22 mouse cellular contexts compared by ENCODE assay signal in genomic region chr16:11351903-11352302, GRCm38 (mm10). TPM values are rescaled to one million over a fixed set of nuclear protein-coding genes. Genes with fewer than 3 reads are reported as not detected.
DNase-seq lines count a peak whose midpoint lies in the region; ATAC-seq and TF ChIP-seq lines count a peak whose summit lies in the region.
"Had no signal": no experiment of that assay in that cellular context is flagged by ENCODE, and none has a peak within 500 bp of the region (broad histone marks: within the 10 kb centered on the region; RNA-seq: fewer than 3 reads in every experiment).

No protein-coding gene starts in this region.

- no peak overlapping the region for H3K9ac ChIP-seq in kidney, embryonic 16.5 days (replicated peaks; ENCODE audit: low read length)
- H3K9ac ChIP-seq in hindbrain, embryonic 14.5 days: no peak overlapping the region
- H3K9ac ChIP-seq: forebrain, postnatal 0 days; liver, embryonic 13.5 days; midbrain, embryonic 13.5 days had no signal

- H3K4me2 ChIP-seq in kidney, embryonic 16.5 days (replicated peaks; ENCODE audit: low read depth, low read length): no peak overlapping the region
- no peak overlapping the region for H3K4me2 ChIP-seq in hindbrain, embryonic 14.5 days (replicated peaks)
- H3K4me2 ChIP-seq: liver, embryonic 13.5 days; midbrain, embryonic 13.5 days had no signal

- DNase-seq in kidney, adult 11 months: peak; percentile 57
- peak; percentile 22 to 24 for DNase-seq in adrenal gland, postnatal 36 days
- peak; percentile 47 for DNase-seq in kidney, postnatal 10 days
- no peak for DNase-seq in retina, postnatal 1 day
- no peak for DNase-seq in left cerebral cortex, adult 11 months (ENCODE audit: low spot score)
- no peak for DNase-seq in hindbrain, embryonic 14.5 days (ENCODE audit: low spot score)
- DNase-seq: cerebellum, adult 9-10 months; forebrain, postnatal 0 days; liver, embryonic 13.5 days; thymus, adult 18-20 months had no signal

- no peaks in the 10 kb centered on the region for H3K27me3 ChIP-seq in kidney, embryonic 16.5 days (ENCODE audit: insufficient read depth, low read length)
- no peaks in the 10 kb centered on the region for H3K27me3 ChIP-seq in hindbrain, embryonic 14.5 days (ENCODE audit: control insufficient read depth, insufficient read depth, low read length)
- H3K27me3 ChIP-seq: liver, embryonic 13.5 days; midbrain, embryonic 13.5 days had no signal

- no peak overlapping the region for H3K4me3 ChIP-seq in kidney, embryonic 16.5 days (ENCODE audit: low read length)
- no peak overlapping the region for H3K4me3 ChIP-seq in bone marrow macrophage, adult 2 months (ENCODE audit: insufficient read depth, low read length)
- no peak overlapping the region for H3K4me3 ChIP-seq in hindbrain, embryonic 14.5 days (replicated peaks; ENCODE audit: low read length)
- H3K4me3 ChIP-seq: layer of hippocampus, adult 2 months; left cerebral cortex, adult 2 months; liver, embryonic 13.5 days; midbrain, embryonic 13.5 days had no signal

- no peaks in the 10 kb centered on the region for H3K4me1 ChIP-seq in kidney, embryonic 16.5 days (ENCODE audit: insufficient read depth, low read length)
- H3K4me1 ChIP-seq in bone marrow macrophage, adult 2 months (ENCODE audit: control insufficient read depth, insufficient read depth, low read length): peaks cover 10% of the 10 kb centered on the region
- no peaks in the 10 kb centered on the region for H3K4me1 ChIP-seq in hindbrain, embryonic 14.5 days (replicated peaks; ENCODE audit: control insufficient read depth, insufficient read depth, low read length)
- H3K4me1 ChIP-seq: midbrain, embryonic 13.5 days had no signal

- no peak for TF ChIP-seq CTCF in bone marrow macrophage, adult 2 months (IDR thresholded peaks at IDR 0.05; ENCODE audit: low read depth, low read length)

- no peaks in the 10 kb centered on the region for H3K9me3 ChIP-seq in kidney, embryonic 16.5 days (ENCODE audit: low read length)
- no peaks in the 10 kb centered on the region for H3K9me3 ChIP-seq in hindbrain, embryonic 14.5 days (ENCODE audit: control insufficient read depth, low read length)
- H3K9me3 ChIP-seq: G1E; liver, embryonic 13.5 days; midbrain, embryonic 13.5 days had no signal

- H3K27ac ChIP-seq in kidney, embryonic 16.5 days (ENCODE audit: low read length): no peak overlapping the region
- H3K27ac ChIP-seq in bone marrow macrophage, adult 2 months (ENCODE audit: insufficient read depth, low read depth, low read length): peak overlapping the region; percentile 28
- no peak overlapping the region for H3K27ac ChIP-seq in hindbrain, embryonic 14.5 days
- H3K27ac ChIP-seq: layer of hippocampus, adult 2 months; left cerebral cortex, adult 2 months; liver, embryonic 13.5 days; midbrain, embryonic 13.5 days had no signal

- WGBS in kidney, embryonic 16.5 days: 81% methylated on average over 7 of the region's 7 CpGs
- WGBS in hindbrain, embryonic 14.5 days: 83% methylated on average over 7 of the region's 7 CpGs

- ATAC-seq in kidney, embryonic 16.5 days (ENCODE audit: low FRiP score, low TSS enrichment): no peak
- no peak for ATAC-seq in hindbrain, embryonic 14.5 days (ENCODE audit: low FRiP score)
- ATAC-seq: forebrain, postnatal 0 days; midbrain, embryonic 13.5 days had no signal

- no peak for TF ChIP-seq POLR2A in bone marrow macrophage, adult 2 months (IDR thresholded peaks at IDR 0.05; ENCODE audit: borderline replicate concordance, low read depth, low read length)

- no peaks in the 10 kb centered on the region for H3K36me3 ChIP-seq in kidney, embryonic 16.5 days (ENCODE audit: insufficient read depth, low read length)
- peaks cover 9% of the 10 kb centered on the region; the same call in 1 of the 2 replicates for H3K36me3 ChIP-seq in hindbrain, embryonic 14.5 days (replicated peaks; ENCODE audit: control insufficient read depth, insufficient read depth)
- H3K36me3 ChIP-seq: liver, embryonic 13.5 days had no signal

RNA-seq across cellular contexts. Expression of gene Snx29, which starts 29.2 kb away (rescaled TPM):
- polyA plus RNA-seq in kidney, embryonic 16.5 days (2015; fragmentation: Nextera tagmentation; extraction: Ambion mirVana): 15.7 and 23.2 TPM in 2 replicates
- 10 to 100 TPM; 16.7 to 20.1 TPM for total RNA-seq in adrenal gland, postnatal 36 days (2021)
- 24.3 and 27.7 TPM in 2 replicates for polyA plus RNA-seq in bone marrow macrophage, adult 2 months (2012; ENCODE audit: insufficient read depth, insufficient read length, missing spikeins)
- 11.9 and 14.3 TPM in 2 replicates for polyA plus RNA-seq in hindbrain, embryonic 14.5 days (2014; fragmentation: Nextera tagmentation; extraction: Ambion mirVana)

RNA-seq across cellular contexts. Expression of gene Tnfrsf17, which starts 38.3 kb away (rescaled TPM):
- polyA plus RNA-seq in kidney, embryonic 16.5 days (2015; fragmentation: Nextera tagmentation; extraction: Ambion mirVana): not detected in 2 replicates
- not detected for total RNA-seq in adrenal gland, postnatal 36 days (2021)
- 1.1 and 1.3 TPM in 2 replicates for polyA plus RNA-seq in bone marrow macrophage, adult 2 months (2012; ENCODE audit: insufficient read depth, insufficient read length, missing spikeins)
- 0.26 TPM in 1 of 2 replicates, not detected in the other for polyA plus RNA-seq in hindbrain, embryonic 14.5 days (2014; fragmentation: Nextera tagmentation; extraction: Ambion mirVana)
- total RNA-seq: forebrain, postnatal 0 days; G1E; gastrocnemius, adult 18-20 months; granulocyte monocyte progenitor cell, adult 5-6 weeks; layer of hippocampus, adult 2 months; left cerebral cortex, adult 2 months; neutrophil, adult 5-6 weeks had no signal
- polyA plus RNA-seq: embryonic facial prominence, embryonic 14.5 days; G1E; intestine, embryonic 14.5 days; limb, embryonic 11.5 days; liver, embryonic 13.5 days had no signal

Comparison
In these comparisons a context has a peak if more than half of its experiments do, and no peak if none do; other contexts are left out.
1. DNase-seq: peak in kidney, adult 11 months (single experiment), adrenal gland, postnatal 36 days (2 of 2) and kidney, postnatal 10 days (single experiment); none in retina, postnatal 1 day (single experiment), left cerebral cortex, adult 11 months (single experiment) and hindbrain, embryonic 14.5 days (single experiment).